Mouse (Mus musculus) embryo, embryonic 11.5 days (tissue): ENCODE results near the gene Rbm46.

Experiments used
- DNase-seq: peaks from one replicate; pipeline ENCODE4 v3.0.0-alpha.2; 2012; ENCODE audit warnings: low read depth, low spot score

Rbm46 gene

DNA sequence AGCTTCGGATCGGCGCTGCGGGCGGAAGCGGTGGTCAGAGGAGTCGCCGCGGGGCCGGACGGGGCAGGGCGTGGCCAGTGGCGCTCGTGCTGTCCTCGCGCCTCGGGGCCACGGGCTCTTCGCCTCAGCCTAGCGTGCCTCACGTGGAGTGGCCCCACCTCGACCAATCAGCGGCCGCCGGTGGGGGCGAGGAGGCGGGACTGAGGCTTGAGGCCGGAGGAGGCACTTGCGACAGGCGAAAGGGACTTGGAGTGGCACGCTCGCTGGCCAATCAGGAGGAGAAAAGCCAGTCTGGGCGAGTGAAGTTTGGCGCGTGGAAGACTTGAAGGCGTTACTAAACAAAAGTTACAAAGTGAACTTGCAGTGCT, at the start of gene Rbm46:
Gene Rbm46, minus strand, starts transcription at position 112 of the 368 bp plus-strand sequence.
- DNase-seq: peak; percentile 72

DNA sequence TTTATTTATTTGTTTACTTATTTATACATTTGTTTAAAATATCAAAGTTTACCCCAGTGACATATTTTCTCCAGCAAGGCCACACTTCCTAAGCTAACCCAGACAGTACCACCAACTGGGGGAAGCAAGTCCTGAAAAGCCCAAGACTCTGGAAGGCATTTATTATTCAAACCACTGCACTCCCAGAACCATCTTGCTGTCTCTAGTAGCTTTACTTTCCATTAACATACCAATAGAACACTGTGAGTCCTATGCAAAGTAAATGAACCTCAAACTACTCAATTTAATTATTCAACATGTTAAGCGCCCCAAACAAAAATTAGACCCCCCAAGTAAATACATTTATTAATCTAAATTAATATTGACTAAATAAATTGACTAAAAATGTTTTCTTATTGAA, 39.3 kb upstream of the Rbm46 start:
- DNase-seq: no peak

- DNase-seq: no peak
These were observed 32.4 kb upstream of the Rbm46 start for GRCm38 (mm10) chr3:82908671-82909070.

DNA sequence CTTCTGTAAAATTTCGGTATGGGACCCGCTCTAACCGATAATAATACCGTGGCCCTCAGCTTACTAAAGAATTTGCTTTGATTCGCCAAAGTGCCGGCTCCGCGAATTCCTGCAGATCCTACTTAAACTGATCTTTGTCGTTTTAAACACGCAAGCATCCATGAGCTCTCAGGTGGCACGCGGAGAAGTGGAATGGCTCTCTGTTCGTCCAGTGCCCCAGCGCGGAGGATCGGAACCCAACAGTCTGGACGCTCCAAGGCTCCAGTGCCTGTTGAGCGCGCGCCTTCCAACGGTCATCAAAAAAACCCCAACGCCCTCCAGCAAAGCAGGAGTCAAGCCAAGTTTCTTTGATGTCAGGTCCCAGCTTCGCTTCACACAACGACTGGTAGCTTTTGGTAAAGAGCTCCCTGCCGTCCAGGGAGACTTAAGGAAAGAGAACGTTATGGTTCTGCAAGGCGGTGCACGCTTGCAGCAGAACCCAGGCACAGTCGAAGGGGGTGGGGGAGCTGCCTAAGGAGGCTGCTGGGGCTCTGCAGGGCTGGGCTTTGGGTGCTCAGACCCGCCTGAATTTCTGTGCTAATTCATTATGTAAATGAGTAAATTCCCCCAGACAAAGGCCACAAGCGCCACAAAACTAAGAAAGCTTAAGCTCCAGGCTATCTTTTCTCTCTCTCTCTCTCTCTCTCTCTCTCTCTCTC, 28.1 kb upstream of the Rbm46 start:
- no peak for DNase-seq

DNA sequence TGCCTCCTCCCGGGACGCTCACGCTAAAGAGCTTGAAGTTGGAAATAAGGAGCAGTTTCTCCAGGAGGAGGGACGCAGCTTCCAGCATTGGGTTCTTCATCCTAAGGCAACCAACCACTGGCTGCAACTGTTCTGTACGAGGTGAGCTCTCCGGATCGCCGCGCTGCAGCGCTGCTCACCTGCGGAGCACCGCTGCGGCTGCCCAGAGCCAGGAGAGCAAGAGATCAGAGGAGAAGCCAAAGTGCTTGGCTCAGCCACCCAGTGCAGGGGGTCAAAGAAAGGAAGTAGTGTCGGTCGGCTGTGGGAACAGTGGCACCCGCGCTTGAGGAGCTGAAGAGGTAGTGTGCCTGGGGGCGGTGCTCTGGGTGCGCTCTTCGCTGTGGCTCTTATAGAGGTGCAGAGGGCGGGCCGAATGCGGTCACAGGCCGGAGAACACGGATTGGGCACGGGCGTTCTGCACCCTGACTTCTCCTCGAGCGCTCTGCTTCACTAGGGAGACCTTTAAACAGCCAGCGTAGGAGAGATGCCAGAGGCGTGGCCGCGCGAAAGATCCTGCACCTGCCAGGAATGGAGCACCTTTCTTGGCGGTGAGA, 27.4 kb upstream of the Rbm46 start, which contains the start of gene Lrat:
Gene Lrat, minus strand, starts transcription at position 361 of the 593 bp plus-strand sequence.
- DNase-seq: peak; percentile 5

GRCm38 (mm10) chr3:82902757-82903612, 26.7 kb upstream of the Rbm46 start:
- DNase-seq: no peak

- DNase-seq: no peak
These were observed 12.6 kb upstream of the Rbm46 start for GRCm38 (mm10) chr3:82888842-82889241.

DNA sequence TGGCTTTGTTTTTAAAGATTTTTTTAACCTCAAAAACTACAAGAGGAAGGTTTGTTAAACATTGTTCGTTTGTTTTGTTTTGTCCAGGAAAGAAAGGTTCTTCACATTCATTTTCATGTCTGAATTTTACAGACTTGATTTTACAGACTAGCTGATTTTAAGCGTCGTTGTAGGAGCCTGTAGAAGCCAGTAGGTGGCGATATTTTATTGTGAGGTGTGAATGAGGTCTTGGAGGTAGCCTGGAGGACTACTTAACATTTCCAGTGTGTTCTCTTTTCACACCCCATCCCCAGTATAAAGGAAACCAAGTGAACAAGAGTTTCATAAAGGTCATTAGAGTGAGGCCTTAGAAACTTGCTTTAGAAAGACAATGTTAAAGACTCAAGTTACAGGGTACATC, 975 bp upstream of the Rbm46 start:
- DNase-seq: peak; percentile 46

DNA sequence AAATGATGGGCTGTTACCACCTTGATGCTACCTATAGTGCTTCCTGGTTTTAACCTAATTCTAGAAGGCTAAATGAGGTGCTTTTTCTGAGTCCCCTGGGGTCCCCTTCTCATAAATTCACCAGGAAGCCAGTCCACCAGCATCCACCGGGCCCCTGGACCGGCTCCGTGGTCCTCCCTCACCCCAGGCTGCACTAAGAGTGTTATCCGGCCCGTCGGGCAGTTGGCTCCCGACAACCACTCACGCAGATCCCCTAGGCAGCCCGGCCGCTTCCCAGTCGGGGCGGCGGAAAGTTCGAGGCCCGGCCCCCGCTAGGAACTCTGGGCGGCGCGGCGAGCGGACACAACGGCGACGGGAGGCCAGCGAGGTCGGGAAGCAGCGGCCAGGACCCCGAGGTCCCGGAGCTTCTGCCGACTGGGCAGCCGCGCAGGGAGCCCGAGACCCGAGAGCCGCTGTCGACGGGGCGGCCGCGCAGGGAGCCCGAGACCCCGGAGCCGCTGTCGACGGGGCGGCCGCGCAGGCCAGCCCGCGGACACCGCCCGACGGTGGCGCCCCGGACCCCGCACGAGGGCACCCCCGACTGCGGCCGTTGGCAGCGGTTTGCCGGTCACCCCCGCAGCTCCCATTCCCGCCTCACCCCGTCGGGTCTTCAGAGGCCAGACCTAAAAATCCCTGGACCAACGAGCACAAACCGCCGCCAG, 462 bp downstream of the Rbm46 start:
- no peak for DNase-seq

GRCm38 (mm10) chr3:82857414-82858077, 18.7 kb downstream of the Rbm46 start:
- DNase-seq: no peak

DNA sequence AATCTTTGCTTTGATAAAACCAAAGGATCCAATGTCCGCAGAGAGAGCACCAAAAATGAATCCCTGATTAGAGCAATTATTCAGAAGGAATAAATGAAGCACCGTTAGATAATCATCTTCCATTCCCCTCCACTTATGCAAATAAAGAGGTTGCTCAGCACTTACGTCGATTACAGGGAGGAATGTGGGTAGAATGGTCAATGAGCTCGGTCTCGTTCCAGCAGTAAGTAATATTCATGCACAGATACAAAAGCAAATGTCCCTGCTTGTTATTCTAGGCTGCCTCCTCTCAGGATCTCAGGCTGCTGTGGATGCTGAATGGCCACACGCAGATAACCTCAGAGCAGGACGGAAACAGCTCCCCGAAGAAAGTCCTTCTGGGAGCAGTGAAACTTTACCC, 51.1 kb downstream of the Rbm46 start:
- DNase-seq: no peak

DNA sequence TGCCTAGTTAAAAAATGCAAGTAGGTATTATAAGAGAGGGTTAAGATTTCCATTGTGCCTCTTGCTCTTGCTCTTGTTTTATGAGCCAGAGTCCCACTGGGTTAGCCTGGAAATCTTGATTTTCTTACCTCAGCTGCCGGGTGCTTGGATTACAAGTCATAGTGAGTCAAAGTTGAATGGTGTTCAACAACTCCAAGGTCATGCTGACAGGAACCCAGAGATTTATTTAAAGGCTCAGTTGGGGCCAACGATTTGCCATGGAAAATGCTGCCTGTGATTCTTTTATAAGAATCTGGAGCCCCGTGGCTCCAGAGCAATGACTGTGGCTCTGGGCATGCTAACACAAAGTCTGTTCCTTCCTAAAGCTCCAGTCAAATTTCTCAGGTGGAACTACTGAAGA, 64.4 kb downstream of the Rbm46 start:
- DNase-seq: no peak

- no peak for DNase-seq
These were observed 65.8 kb downstream of the Rbm46 start for GRCm38 (mm10) chr3:82810334-82811120.

GRCm38 (mm10) chr3:82809769-82810168, 66.5 kb downstream of the Rbm46 start:
- no peak for DNase-seq

- no peak for DNase-seq
These were observed 67.9 kb downstream of the Rbm46 start for GRCm38 (mm10) chr3:82808323-82808911.

DNA sequence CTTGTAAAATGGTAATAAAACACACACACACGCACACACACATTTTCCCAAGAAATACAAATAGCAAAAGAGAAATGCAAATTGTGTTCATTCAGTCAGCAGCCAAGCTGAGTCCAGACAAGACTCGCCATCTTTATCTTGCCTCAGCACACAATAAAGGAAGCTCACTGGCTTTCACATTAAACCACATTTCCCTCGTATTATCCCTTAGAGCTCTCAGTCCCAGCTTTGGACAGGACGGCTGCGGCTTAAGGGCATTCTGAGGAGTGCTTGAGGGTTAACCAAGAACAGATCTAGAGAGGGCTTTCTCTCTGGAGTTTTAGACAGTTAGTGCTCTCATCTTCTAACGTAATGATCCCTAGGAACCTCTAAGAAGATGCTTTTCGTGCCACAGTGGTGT, 71.0 kb downstream of the Rbm46 start:
- DNase-seq: no peak

- DNase-seq: no peak
These were observed 75.8 kb downstream of the Rbm46 start for GRCm38 (mm10) chr3:82800470-82800843.

DNA sequence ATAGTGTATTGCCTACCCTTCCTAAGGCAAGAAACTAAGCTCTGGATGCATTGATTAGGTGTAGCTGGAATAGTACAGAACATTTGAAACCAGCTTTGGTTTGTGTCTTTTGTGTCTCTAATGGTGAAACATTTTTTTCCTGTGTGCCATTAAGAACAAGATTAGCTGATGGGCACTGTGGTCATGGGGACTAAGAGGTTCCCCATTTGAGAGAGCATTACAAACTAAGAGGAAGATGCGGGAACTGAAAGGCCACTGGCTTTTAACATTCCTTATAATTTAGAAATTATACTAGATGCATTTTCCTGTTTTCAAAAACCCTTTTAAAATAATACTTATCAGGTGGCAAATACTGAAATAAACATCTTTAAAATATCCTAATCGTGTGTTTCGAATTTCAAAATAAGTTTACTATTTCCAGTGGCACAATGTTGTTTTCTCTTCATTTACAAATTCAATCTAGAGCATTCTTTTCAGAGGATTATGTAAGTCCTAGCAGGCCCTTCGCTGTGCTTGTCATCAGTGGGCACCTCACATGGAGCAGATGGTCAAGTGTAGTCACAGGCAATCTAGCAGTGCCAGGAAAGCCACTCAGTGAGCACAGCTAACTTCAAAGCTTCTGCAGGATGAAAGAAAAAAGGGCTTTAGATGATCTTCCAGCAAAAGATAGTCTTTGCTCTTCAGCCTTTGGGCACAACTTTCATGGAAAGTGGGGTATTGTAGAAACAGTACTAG, 76.4 kb downstream of the Rbm46 start:
- DNase-seq: no peak

DNA sequence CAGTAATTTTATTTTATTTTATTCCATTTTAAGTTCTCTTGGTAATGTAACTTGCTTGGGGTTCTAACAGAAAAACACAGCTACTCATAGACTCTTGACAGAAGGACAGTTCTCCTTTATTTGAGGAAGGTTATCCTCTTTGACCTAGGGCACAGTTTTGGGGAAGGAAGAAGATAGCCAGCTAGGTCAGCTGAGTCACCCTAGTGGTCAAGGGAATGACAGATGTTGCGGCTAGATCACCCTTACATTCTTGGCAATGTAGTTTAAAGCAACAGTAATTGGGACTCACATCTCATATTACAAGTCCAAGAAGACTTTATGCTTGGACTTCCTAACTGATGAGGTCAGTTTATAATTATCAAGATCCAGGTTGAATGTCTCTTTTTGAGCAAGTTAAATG, 82.6 kb downstream of the Rbm46 start:
- no peak for DNase-seq

DNA sequence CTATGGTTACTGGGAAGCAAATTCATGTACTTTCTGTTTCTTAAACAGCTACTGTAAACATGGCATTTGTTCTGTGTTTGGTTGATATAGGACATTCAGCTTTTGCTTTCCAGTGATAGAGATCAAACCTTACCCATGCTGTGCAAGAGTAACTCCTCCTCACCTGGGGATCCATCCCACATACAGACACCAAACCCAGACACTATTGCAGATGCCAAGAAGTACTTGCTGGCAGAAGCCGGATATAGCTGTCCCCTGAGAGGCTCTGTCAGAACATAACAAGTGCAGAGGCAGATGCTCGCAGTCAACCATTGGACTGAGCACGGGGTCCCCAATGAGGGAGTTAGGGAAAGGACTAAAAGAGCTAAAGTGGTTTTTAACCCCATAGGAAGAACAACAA, 84.6 kb downstream of the Rbm46 start:
- no peak for DNase-seq
